Mouse (Mus musculus) limb, embryonic 10.5 days (tissue): ENCODE measurements around the gene Ccdc58. TPM values are rescaled to one million over a fixed set of nuclear protein-coding genes. Genes with fewer than 3 reads are reported as not detected.
A peak's percentile ranks its signal among the peaks of the same experiment; 100 is the strongest.
"Not testable (repeated sequence)": the region's sequence is repeated elsewhere in the genome, so short reads cannot be mapped to it uniquely, and the experiment has no call there.

Experiments used
- DNase-seq: peaks from one replicate; pipeline ENCODE4 v3.0.0-alpha.2; 2017; ENCODE audit warnings: low spot score
- H3K27ac ChIP-seq: fragments of 300-500 bp; sonication (generic); 2 replicates; pipeline ENCODE4 v1.5.1; 2016; ENCODE audit warnings: mild to moderate bottlenecking
- H3K27me3 ChIP-seq: fragments of 300-500 bp; sonication (generic); 2 replicates; pipeline ENCODE4 v1.6.1; 2016; ENCODE audit warnings: low read depth, mild to moderate bottlenecking; ENCODE audit not compliant: poor library complexity, severe bottlenecking
- H3K36me3 ChIP-seq: fragments of 300-500 bp; sonication (generic); 2 replicates; pipeline ENCODE4 v1.6.1; 2016; ENCODE audit warnings: mild to moderate bottlenecking, moderate library complexity
- H3K4me1 ChIP-seq: fragments of 300-500 bp; sonication (generic); 2 replicates; pipeline ENCODE4 v1.6.1; 2016
- H3K4me3 ChIP-seq: fragments of 300-500 bp; sonication (generic); 2 replicates; pipeline ENCODE4 v1.5.1; 2016; ENCODE audit warnings: mild to moderate bottlenecking, moderate library complexity
- H3K9me3 ChIP-seq: fragments of 300-500 bp; sonication (generic); replicated peaks from 2 replicates; pipeline ENCODE4 v1.6.1; 2016; ENCODE audit warnings: mild to moderate bottlenecking
- WGBS: fragments of 180-500 bp; shearing (Covaris S2); methylation state at CpG from one replicate; pipeline ENCODE4 v1.1.7; 2016; 5-methylcytosine and 5-hydroxymethylcytosine counted together
- polyA plus RNA-seq: library from polyadenylated mRNA; unstranded; fragments of >200 nt; fragmentation: Nextera tagmentation; extraction: Ambion mirVana; gene quantifications from 2 replicates; pipeline ENCODE4 v1.2.1, GENCODE M21; 2016

Ccdc58 gene
- 107 and 125 TPM in 2 replicates for polyA plus RNA-seq

DNA sequence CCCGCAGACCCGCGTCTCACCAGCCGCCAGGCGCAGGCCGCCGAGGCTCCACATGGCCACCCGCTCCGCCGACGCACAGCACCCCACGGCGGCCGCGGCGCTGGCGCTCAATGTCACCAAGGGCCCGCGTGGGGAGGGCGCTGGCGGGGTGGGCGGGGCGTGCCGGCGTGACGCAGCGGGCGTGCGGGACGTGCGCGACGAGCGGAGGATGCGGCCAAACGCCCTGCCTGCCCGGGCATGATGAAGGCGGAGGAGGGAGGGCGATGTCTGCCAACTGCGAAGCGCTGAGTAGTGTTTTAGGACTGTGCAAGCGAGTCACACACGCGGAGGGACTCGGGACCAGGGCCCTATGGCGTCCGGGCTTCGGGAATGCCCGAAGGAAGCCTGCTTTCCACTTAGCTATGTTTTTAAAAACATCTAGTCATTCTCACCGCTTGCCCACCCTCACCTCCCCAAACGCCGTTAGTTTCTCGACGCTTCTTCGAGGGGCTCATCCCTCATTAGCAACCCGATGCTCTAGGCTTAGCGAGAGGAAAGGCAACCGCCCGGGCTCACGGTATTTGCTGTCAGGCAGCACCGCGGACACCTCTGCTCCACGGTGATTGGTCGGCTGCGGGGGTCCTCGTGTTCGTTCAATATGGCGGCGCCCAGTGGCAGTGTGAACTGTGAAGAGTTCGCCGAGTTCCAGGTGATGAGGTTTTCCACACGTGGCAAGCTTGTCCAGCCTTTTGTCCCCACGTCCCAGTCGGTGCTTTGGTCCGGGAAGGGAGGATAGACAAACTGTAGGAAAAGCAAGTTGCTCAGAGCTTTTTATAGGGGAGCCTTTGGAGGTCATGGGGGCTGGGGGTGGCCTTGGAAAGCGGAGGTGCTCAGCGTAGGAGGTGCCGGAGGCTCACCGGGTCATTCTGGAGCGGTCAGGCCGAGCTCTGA lies at the start of gene Ccdc58, which contains the start of gene Fam162a:
Gene Ccdc58 (plus strand): TSS at position 236 of the 930 bp plus-strand sequence.
Gene Fam162a (minus strand): TSS at position 145 of the 930 bp plus-strand sequence.
- H3K27ac ChIP-seq, result peak within 1 kb of the TSS; percentile 95
- H3K9me3 ChIP-seq, result no peaks in the 10 kb centered on the region
- peak; percentile 94 for DNase-seq
- peaks cover 21% of the 10 kb centered on the region for H3K4me1 ChIP-seq
- peaks cover 17% of the 10 kb centered on the region for H3K36me3 ChIP-seq
- H3K27me3 ChIP-seq, result no peaks in the 10 kb centered on the region
- peak within 1 kb of the TSS; percentile 81 for H3K4me3 ChIP-seq
- WGBS, result under 1% methylated on average over 77 of the region's 81 CpGs

- H3K27me3 ChIP-seq, H3K27ac ChIP-seq, H3K9me3 ChIP-seq, H3K4me3 ChIP-seq, H3K4me1 ChIP-seq, DNase-seq: not testable (repeated sequence)
- peaks cover 69% of the 10 kb centered on the region for H3K36me3 ChIP-seq
- 96% methylated on average over 1 of the region's 2 CpGs for WGBS
Measured at GRCm38 (mm10) chr16:36028120-36028519, 43.4 kb upstream of the Ccdc58 start.

- Histone ChIP-seq H3K4me3 (peak within 1 kb of the TSS; percentile 71), H3K27me3 (no peaks in the 10 kb centered on the region), H3K27ac (peak within 1 kb of the TSS; percentile 87), H3K4me1 (peaks cover 12% of the 10 kb centered on the region), H3K36me3 (peaks cover 45% of the 10 kb centered on the region), H3K9me3 (no peaks in the 10 kb centered on the region)
- 2% methylated on average over 39 of the region's 39 CpGs for WGBS
- peak; percentile 85 for DNase-seq
Measured at GRCm38 (mm10) chr16:36040640-36041624, 30.6 kb upstream of the Ccdc58 start, which contains the start of gene Wdr5b. Gene Wdr5b, plus strand, starts transcription at chr16:36041190.

DNA sequence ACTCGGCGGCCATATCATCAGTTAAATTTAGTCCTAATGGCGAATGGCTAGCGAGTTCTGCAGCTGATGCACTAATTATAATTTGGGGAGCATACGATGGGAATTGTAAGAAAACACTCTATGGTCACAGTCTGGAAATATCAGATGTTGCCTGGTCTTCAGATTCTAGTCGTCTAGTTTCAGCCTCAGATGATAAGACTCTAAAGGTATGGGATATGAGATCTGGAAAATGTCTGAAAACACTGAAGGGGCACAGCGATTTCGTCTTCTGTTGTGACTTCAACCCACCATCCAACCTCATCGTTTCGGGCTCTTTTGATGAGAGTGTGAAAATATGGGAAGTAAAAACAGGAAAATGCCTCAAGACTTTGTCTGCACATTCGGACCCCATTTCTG lies 29.9 kb upstream of the Ccdc58 start:
- H3K27ac ChIP-seq, result peak overlapping the region; percentile 87
- H3K4me3 ChIP-seq, result peak overlapping the region; percentile 71
- peaks cover 48% of the 10 kb centered on the region for H3K36me3 ChIP-seq
- 34% methylated on average over 11 of the region's 11 CpGs for WGBS
- peaks cover 12% of the 10 kb centered on the region for H3K4me1 ChIP-seq
- no peaks in the 10 kb centered on the region for H3K9me3 ChIP-seq
- H3K27me3 ChIP-seq, result no peaks in the 10 kb centered on the region
- DNase-seq, result no peak

DNA sequence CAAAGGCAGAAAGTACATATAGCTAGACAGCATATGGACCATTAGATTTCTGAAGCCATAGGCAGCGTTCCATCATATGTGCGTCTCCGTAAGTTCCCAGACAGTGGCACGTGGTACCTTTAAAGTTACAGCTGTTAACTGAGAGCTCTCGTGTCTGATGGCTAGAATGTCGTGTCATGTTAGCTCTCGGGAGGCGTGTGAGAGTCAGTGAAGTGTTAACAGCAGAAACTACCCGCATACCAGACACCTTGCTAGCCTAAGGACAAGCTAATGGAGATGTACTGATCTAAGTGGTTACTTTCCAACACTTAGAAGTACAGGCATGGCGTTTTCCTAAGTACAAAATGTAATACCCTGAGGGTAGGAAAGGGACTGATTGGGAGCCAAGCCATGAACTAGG lies 28.4 kb upstream of the Ccdc58 start:
- H3K27ac ChIP-seq, result no peak overlapping the region
- H3K27me3 ChIP-seq, result no peaks in the 10 kb centered on the region
- H3K36me3 ChIP-seq, result peaks cover 57% of the 10 kb centered on the region
- H3K9me3 ChIP-seq, result no peaks in the 10 kb centered on the region
- H3K4me1 ChIP-seq, result peaks cover 12% of the 10 kb centered on the region
- 92% methylated on average over 10 of the region's 10 CpGs for WGBS
- DNase-seq, result no peak
- no peak overlapping the region for H3K4me3 ChIP-seq

GRCm38 (mm10) chr16:36043964-36044363 lies 27.5 kb upstream of the Ccdc58 start:
- no peak for DNase-seq
- Histone ChIP-seq H3K36me3 (peaks cover 66% of the 10 kb centered on the region), H3K9me3 (no peaks in the 10 kb centered on the region), H3K27ac (no peak overlapping the region), H3K4me3 (no peak overlapping the region), H3K4me1 (peaks cover 12% of the 10 kb centered on the region), H3K27me3 (no peaks in the 10 kb centered on the region)
- 91% methylated on average over 4 of the region's 4 CpGs for WGBS

DNA sequence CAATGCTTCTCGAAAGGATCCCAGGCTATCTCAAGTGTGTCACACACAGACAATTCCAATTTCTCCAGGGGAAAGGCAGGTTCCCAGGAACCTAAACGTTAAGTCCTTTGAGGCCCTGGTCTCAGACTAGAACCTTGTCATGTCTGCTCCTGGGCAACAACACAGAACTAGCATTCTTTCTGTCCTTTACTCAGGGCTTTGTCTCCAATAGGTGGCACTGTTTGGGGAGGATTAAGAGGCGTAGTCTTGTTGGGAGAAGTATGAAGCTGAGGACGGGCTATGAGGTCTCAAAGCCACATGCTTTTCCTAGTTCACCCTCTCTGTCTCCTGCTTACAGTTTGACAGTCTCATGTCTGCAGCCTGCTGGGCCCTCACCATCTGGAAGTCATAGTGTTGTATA lies 23.9 kb upstream of the Ccdc58 start:
- no peak for DNase-seq
- WGBS, result 86% methylated on average over 4 of the region's 4 CpGs
- H3K36me3 ChIP-seq, result peaks cover 99% of the 10 kb centered on the region

GRCm38 (mm10) chr16:36051491-36051890 lies 20.0 kb upstream of the Ccdc58 start:
- Histone ChIP-seq H3K4me3 (no peak overlapping the region), H3K27me3 (no peaks in the 10 kb centered on the region), H3K9me3 (no peaks in the 10 kb centered on the region), H3K36me3 (peaks cover 88% of the 10 kb centered on the region), H3K27ac (no peak overlapping the region), H3K4me1 (no peaks in the 10 kb centered on the region)
- 90% methylated on average over 6 of the region's 6 CpGs for WGBS
- DNase-seq, result no peak

More for the DNA sequence above, 23.9 kb upstream of the Ccdc58 start:
- Histone ChIP-seq H3K9me3 (no peaks in the 10 kb centered on the region), H3K4me1 (peaks cover under 1% of the 10 kb centered on the region; the same call in 1 of the 2 replicates), H3K27ac (no peak overlapping the region), H3K27me3 (no peaks in the 10 kb centered on the region), H3K4me3 (no peak overlapping the region)

DNA sequence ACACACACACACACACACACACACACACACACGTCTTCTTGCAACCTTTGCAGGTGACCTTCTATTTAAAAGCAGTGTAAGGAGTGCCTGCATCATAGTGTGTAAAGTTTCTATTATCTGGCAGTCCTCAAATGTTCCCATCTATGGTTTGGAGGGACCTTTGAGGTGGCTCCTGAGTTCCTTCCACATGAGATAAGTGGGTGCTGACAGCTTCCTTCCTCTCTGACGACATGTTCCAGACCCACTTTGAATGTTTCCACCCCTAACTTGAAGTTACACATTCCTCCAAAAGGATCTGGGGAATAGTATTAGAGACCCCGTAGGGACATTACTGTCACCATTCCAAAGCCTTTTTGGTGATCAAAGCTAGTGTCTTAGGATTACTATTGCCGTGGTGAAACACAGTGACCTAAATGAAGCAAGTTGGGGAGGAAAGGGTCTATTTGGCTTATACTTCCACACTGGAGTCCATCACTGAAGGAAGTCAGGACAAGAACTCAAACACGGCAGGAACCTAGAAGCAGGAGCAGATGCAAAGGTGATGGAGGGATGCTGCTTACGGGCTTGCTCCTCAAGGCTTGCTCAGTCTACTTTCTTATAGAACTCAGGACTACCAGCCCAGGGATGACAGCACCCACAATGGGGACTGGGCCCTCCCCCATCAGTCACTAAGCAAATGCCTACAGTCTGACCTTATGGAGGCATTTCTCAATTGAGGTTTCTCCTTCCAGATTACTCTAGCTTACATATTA lies 17.8 kb upstream of the Ccdc58 start:
- Histone ChIP-seq H3K27me3 (no peaks in the 10 kb centered on the region), H3K4me3 (no peak overlapping the region), H3K36me3 (peaks cover 69% of the 10 kb centered on the region), H3K9me3 (no peaks in the 10 kb centered on the region), H3K4me1 (no peaks in the 10 kb centered on the region), H3K27ac (no peak overlapping the region)
- DNase-seq, result no peak
- 81% methylated on average over 6 of the region's 6 CpGs for WGBS

GRCm38 (mm10) chr16:36054920-36055319 lies 16.6 kb upstream of the Ccdc58 start:
- WGBS, result 97% methylated on average over 8 of the region's 8 CpGs

DNA sequence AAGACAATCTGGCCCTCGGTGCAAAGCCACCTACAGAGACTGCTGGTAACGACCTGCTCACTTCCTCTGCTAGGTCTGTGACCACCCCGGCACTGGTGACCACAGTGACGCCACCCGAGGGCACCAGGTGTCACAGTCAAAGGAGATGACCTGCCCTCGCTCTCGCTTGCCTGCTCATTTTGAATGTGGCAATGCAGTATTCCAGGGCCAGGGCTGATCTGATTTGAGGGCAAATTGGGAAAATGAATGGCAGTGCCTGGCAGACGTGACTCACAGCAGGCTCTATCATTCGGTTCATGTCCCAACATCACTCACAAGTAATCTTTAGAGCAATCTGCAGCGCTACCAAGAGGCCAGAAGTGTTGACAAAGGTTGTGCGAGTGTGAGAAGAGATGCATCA lies 15.1 kb upstream of the Ccdc58 start:
- H3K4me1 ChIP-seq, result no peaks in the 10 kb centered on the region
- no peaks in the 10 kb centered on the region for H3K27me3 ChIP-seq
- WGBS, result 94% methylated on average over 11 of the region's 11 CpGs
- DNase-seq, result no peak
- H3K27ac ChIP-seq, result no peak overlapping the region
- H3K9me3 ChIP-seq, result no peaks in the 10 kb centered on the region
- peaks cover 42% of the 10 kb centered on the region for H3K36me3 ChIP-seq
- H3K4me3 ChIP-seq, result no peak overlapping the region

More at GRCm38 (mm10) chr16:36054920-36055319, 16.6 kb upstream of the Ccdc58 start:
- no peaks in the 10 kb centered on the region for H3K9me3 ChIP-seq
- no peak for DNase-seq
- peaks cover 56% of the 10 kb centered on the region for H3K36me3 ChIP-seq
- no peaks in the 10 kb centered on the region for H3K27me3 ChIP-seq
- H3K4me1 ChIP-seq, result no peaks in the 10 kb centered on the region
- no peak overlapping the region for H3K27ac ChIP-seq
- H3K4me3 ChIP-seq, result no peak overlapping the region

- Histone ChIP-seq H3K4me3 (no peak overlapping the region), H3K27me3 (no peaks in the 10 kb centered on the region), H3K27ac (no peak overlapping the region), H3K4me1 (no peaks in the 10 kb centered on the region), H3K36me3 (peaks cover 28% of the 10 kb centered on the region), H3K9me3 (no peaks in the 10 kb centered on the region)
- 90% methylated on average over 8 of the region's 8 CpGs for WGBS
- DNase-seq, result no peak
Measured at GRCm38 (mm10) chr16:36057933-36058475, 13.5 kb upstream of the Ccdc58 start.
